Mouse (Mus musculus) layer of hippocampus, postnatal 10 days (tissue): ENCODE results near the gene Unc50. TPM values are rescaled to one million over a fixed set of nuclear protein-coding genes. Genes with fewer than 3 reads are reported as not detected.

Source experiments
- DNase-seq, 2 experiments: peaks; one replicate each; pipeline ENCODE4 v3.0.0; 2021; ENCODE audit warnings: low spot score in 2 of 2
- long read RNA-seq: library from polyadenylated mRNA; stranded (forward); transcript quantifications from one replicate; pipeline ENCODE4 v2.0.0, GENCODE M21; 2023
- total RNA-seq, 2 experiments: library from RNA; stranded (reverse); gene quantifications; 2 replicates each; pipeline ENCODE4 v1.2.3; 2021

The Unc50 gene
- 10 to 100 TPM; 53.1 to 56.7 TPM for total RNA-seq
- long read RNA-seq, transcript Unc50-201 (6 exons, 1,414 nt) = major isoform, 45 of 91 reads
- long read RNA-seq, transcript Unc50-202 (6 exons, 1,094 nt) = minor isoform, 20 of 91 reads
- long read RNA-seq, partial matches to known transcripts = 12 of 91 reads
- long read RNA-seq, other reads (novel, unspliced or antisense) = 10 of 91 reads

DNA sequence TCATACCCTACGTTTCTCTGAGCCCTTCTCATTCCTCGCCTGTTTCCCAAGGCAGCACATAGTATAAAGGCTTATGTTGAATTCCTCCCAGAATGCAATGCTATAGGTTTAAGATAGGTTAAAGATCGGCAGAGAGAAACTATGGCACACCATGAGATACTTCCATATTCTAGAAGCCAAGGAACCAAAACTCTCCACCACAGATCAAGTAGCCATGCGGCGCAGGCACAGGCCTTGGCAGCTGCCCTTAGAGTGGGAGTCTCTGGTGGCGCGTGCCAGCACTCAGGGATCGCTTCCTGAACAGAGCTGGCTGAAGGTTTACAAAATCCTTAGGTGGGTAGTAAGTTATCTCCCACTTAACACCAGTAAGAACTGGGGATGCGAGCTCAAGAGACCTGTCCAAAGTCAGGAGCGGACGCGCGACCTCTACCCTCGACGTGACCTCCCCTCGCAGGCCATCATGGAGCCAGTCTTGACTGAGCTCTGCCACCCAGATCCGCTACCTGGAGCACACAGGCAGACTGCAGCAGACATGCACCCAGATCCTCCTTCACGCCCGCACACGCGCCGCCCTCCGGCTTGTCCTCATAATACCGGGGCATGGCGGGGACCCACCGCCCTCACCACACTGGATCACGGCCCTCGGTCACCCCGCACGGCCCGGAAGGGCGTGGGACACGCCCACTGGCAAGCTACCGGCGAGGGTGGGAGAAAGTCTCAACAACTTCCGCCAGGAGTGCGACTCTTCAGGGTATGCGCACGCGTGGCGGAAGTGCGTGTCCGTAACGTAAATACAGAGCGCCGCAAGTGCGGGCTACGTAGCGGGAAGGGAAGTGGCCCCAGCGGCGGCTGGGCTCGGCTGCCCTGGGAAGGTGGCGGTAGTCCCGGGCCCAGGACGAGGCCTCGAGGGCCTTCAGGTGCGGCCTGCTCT lies at the start of gene Unc50, which contains the start of gene Coa5:
TSS of gene Unc50 (plus strand) at position 774 of the 931 bp plus-strand sequence.
TSS of gene Coa5 (minus strand) at position 738 of the 931 bp plus-strand sequence.
- DNase-seq = peak; percentile 88 to 94

DNA sequence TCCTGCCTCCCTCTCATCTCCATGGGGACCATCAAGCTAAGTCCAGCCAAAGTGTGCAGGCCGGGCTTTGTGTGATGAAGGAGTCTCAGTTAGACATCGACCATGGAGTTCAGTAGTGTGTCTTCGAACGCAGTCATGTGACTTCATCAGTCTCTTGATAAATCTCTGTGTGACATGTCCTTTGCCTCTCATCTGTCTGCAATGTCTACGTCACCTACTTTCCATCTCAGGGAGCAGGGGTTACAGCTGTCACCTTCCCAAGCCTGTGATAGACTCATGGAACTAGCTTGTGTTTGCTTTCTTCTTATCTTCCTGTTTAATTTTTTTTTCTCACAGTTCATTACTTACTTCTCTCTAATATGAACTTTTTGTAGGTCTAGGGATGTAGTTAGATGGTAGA lies 49.0 kb upstream of the Unc50 start:
- DNase-seq = no peak

- no peak for DNase-seq
Observed at GRCm38 (mm10) chr1:37384304-37384703, 45.6 kb upstream of the Unc50 start.

- no peak for DNase-seq
Observed at GRCm38 (mm10) chr1:37386448-37386971, 43.4 kb upstream of the Unc50 start.

GRCm38 (mm10) chr1:37393174-37393573 lies 36.8 kb upstream of the Unc50 start:
- peak in 1 of 2 experiments; percentile 41 for DNase-seq

- no peak for DNase-seq
Observed at GRCm38 (mm10) chr1:37396481-37396880, 33.5 kb upstream of the Unc50 start.

DNA sequence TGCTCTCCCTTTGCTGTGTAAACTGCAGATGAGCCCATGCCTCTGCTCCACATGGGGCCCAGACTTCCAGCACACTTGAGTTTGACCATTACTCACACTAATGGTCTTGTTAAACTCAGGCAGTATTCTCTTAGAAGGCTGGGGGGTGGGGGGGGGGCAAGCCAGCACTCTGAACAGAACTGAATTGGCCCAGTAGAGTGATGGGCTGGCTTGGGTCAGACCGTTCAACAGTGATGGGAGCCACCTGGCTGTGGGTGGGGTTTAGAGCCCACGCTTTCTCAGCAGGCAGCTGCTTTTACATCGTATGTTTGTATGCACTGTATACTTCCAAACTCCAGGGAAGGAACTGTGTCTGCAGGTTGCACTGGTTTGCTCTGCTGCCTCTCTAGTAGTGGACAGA lies 31.0 kb upstream of the Unc50 start:
- DNase-seq = no peak

DNA sequence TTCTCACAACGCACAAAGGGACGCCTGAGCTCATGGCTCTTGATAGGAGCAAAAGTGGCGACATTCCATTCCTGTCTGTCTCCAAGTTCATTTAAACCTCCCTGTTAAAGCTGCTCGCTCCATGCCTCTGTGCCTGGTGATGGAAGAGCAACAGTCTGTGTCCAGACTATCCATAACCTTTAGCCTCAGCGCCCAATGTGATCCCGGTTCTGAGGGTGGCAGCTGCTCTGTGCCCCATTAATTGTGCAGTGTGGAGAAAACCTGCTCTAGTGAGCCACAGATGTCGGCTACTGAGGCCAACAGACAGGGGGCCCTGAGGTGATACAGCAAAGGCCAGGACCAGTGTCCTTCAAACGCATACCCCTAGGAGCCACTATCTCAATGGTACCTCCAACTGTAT lies 30.2 kb upstream of the Unc50 start:
- DNase-seq = no peak

GRCm38 (mm10) chr1:37401687-37402086 lies 28.3 kb upstream of the Unc50 start:
- peak; percentile 53 to 66 for DNase-seq

- DNase-seq = no peak
Observed at GRCm38 (mm10) chr1:37405137-37405536, 24.8 kb upstream of the Unc50 start.

GRCm38 (mm10) chr1:37407228-37407627 lies 22.7 kb upstream of the Unc50 start:
- DNase-seq = no peak

GRCm38 (mm10) chr1:37408059-37408458 lies 21.9 kb upstream of the Unc50 start:
- no peak for DNase-seq

GRCm38 (mm10) chr1:37408678-37409077 lies 21.3 kb upstream of the Unc50 start:
- no peak for DNase-seq

GRCm38 (mm10) chr1:37409647-37410046 lies 20.3 kb upstream of the Unc50 start:
- DNase-seq = no peak

DNA sequence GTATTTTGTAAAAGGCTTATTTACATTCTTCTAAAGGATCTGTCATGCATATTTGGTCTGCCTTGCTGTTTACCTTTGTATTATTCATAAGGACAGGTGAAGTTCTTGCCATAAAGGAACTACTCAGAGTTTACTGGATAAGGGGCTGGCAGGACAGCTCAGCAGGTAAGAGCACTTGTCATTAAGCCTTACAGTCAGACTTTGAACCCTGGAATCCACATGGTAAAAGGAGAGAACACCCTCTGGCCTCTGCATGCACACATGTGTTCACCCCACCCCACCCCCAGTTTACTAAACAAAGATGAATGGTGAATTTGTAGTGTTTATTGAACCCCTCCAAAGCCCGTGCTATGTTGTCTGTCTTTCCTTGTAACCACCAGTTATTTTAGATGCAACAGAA lies 14.5 kb upstream of the Unc50 start:
- DNase-seq = no peak

GRCm38 (mm10) chr1:37419420-37419819 lies 10.5 kb upstream of the Unc50 start:
- peak; percentile 60 to 74 for DNase-seq

DNA sequence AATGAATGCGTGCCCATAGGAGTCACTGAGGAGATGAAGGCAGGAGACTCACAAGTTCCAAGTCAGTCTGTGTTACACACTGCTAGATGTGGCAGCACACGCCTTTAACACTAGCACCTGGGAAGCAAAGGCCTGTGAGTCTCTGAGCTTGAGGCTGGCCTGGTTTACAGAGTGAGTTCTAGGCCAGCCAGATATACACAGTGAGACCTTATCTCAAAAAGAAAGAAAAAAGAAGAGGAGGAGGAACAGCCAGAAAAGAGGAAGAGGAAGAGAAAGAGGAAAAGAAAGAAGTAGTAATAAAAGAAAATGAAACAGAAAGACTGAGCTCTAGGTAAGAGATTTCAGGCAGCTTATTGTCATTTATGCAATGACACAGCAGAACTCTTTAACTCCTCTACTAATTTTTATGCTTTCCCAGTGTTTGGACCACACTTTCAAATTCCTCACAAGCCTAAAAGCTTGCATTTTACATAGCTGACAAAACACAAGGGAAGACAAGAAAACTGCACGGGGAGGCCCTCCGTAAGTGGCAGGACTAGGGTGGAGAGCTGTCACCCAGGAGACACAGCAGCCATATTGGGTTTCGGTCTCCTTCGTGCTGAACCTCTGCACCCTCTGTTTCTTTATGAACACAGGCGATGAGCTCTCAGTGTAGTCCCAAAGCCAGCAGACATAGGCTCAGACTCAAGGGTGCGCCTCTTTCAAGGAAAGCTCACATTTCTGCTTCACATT lies 2.6 kb upstream of the Unc50 start:
- no peak for DNase-seq

GRCm38 (mm10) chr1:37428911-37429310 lies 1.0 kb upstream of the Unc50 start:
- no peak for DNase-seq

GRCm38 (mm10) chr1:37430297-37430840 lies 430 bp downstream of the Unc50 start:
- no peak for DNase-seq

- DNase-seq = no peak
Observed at GRCm38 (mm10) chr1:37436419-37436818, 6.5 kb downstream of the Unc50 start.
